Comparison of ENCODE assay signal across 8 mouse cellular contexts in the genomic region with DNA sequence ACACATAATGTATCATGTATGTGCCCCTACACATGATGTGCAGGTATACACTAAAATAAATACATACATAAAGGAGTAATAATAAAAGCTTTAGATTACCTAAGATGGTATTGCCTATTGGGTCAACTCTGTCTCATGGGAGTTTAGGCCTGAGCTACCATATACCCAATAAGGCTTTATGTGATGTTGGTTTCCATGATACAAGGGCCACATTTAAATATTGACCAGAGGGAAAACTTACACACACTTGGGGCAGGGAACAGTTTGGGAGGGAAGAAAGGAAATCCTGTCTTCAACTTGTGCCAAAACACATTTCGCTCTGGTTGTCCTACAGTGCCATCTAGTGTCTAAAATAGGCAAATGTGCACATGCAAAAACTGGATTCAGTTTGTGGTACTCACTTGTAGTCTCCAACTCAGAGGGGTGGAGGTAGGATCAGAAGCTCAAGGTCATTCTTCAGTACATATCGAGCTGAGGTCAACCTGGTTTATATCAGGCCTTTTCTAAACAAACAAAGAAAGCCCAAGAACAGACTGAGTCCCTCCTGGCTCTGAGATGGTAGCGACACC. TPM values are rescaled to one million over a fixed set of nuclear protein-coding genes. Genes with fewer than 3 reads are reported as not detected.
DNase-seq lines count a peak whose midpoint lies in the region; ATAC-seq and TF ChIP-seq lines count a peak whose summit lies in the region.

No protein-coding gene starts in this region.

- H3K9ac ChIP-seq in lung, embryonic 16.5 days (ENCODE audit: low read length) = no peak overlapping the region

- intact Hi-C loops in gastrocnemius, adult 2 months (cut with DNase I) = loop anchor here (5.0 to 10.0 kb wide), 2 partner anchors 96 to 859 kb away; no protein-coding TSS in a partner anchor

- no peaks in the 10 kb centered on the region for H3K4me1 ChIP-seq in lung, embryonic 16.5 days (replicated peaks; ENCODE audit: control insufficient read depth, insufficient read depth, low read length)

- peak; percentile 31; the same call in 1 of the 2 replicates for ATAC-seq in lung, embryonic 16.5 days (ENCODE audit: low read depth)

- H3K27me3 ChIP-seq in lung, embryonic 16.5 days (ENCODE audit: control insufficient read depth, insufficient read depth, low read depth, low read length) = no peaks in the 10 kb centered on the region

- no peak overlapping the region for H3K4me3 ChIP-seq in gastrocnemius, adult 2 months
- no peak overlapping the region for H3K4me3 ChIP-seq in lung, embryonic 16.5 days (ENCODE audit: low read length)

- no peaks in the 10 kb centered on the region for H3K36me3 ChIP-seq in lung, embryonic 16.5 days (ENCODE audit: control insufficient read depth, insufficient read depth, low read length)

- H3K27ac ChIP-seq in gastrocnemius, adult 2 months = no peak overlapping the region
- no peak overlapping the region for H3K27ac ChIP-seq in lung, embryonic 16.5 days (ENCODE audit: low read length)

- TF ChIP-seq CTCF in gastrocnemius, adult 2 months (IDR thresholded peaks at IDR 0.05) = peak; percentile 76

- no peaks in the 10 kb centered on the region for H3K9me3 ChIP-seq in lung, embryonic 16.5 days (ENCODE audit: control insufficient read depth, low read length)

- H3K4me2 ChIP-seq in lung, embryonic 16.5 days (ENCODE audit: low read depth, low read length) = no peak overlapping the region

- DNase-seq in gastrocnemius, adult 2 months = no peak
- DNase-seq in gastrocnemius, adult 8-10 months (ENCODE audit: low spot score in 2 of 2) = no peak
- DNase-seq in urinary bladder, postnatal 25 days (ENCODE audit: low spot score) = peak; percentile 6
- no peak for DNase-seq in urinary bladder, postnatal 4 days (ENCODE audit: low spot score in 2 of 2)
- DNase-seq in embryo, embryonic 10 days (ENCODE audit: low spot score) = peak; percentile 71
- DNase-seq in induced T-regulatory cell, adult 2 months (ENCODE audit: low read depth) = peak; percentile 64
- DNase-seq in thymus, postnatal 0 days (ENCODE audit: low spot score) = peak; percentile 53

- WGBS in lung, embryonic 16.5 days = 35% methylated on average over 3 of the region's 3 CpGs

RNA-seq across cellular contexts. Expression of gene Cdkl5, which starts 38.8 kb away (rescaled TPM):
- total RNA-seq in gastrocnemius, adult 2 months (2021) = 1 to 10 TPM in 1 of 2 experiments, under 1 TPM in 1; 0.69 to 1.8 TPM
- 1 to 10 TPM in 2 of 4 experiments, under 1 TPM in 2; 0.73 to 1.1 (median 0.96) TPM for total RNA-seq in gastrocnemius, adult 8-10 months (2022)
- 2.2 and 2.3 TPM in 2 replicates for polyA plus RNA-seq in lung, embryonic 16.5 days (2015; fragmentation: Nextera tagmentation; extraction: Ambion mirVana)
- 0.48 and 0.55 TPM in 2 replicates for polyA plus RNA-seq in thymus, postnatal 0 days (2015; fragmentation: Nextera tagmentation; extraction: Ambion mirVana)

Comparison
In these comparisons a context has a peak if more than half of its experiments do, and no peak if none do; other contexts are left out.
1. DNase-seq: peak in urinary bladder, postnatal 25 days (single experiment), embryo, embryonic 10 days (single experiment), induced T-regulatory cell, adult 2 months (single experiment) and thymus, postnatal 0 days (single experiment); none in gastrocnemius, adult 2 months (single experiment), gastrocnemius, adult 8-10 months (0 of 2) and urinary bladder, postnatal 4 days (0 of 2).